Mouse (Mus musculus) liver, embryonic 15.5 days (tissue): ENCODE measurements around the gene Fxr2. TPM values are rescaled to one million over a fixed set of nuclear protein-coding genes. Genes with fewer than 3 reads are reported as not detected.

Experiments
- ATAC-seq: fragments of 200-750 bp; cut with Nextera tagmentation; 2 replicates; pipeline ENCODE4 v1.8.0; 2017; ENCODE audit warnings: moderate number of reproducible peaks, mild to moderate bottlenecking, moderate library complexity; ENCODE audit not compliant: insufficient read depth
- H3K27ac ChIP-seq: fragments of 300-500 bp; sonication (generic); replicated peaks from 2 replicates; pipeline ENCODE4 v1.5.1; 2015; ENCODE audit warnings: mild to moderate bottlenecking, inconsistent platforms
- H3K27me3 ChIP-seq: fragments of 300-500 bp; sonication (generic); 2 replicates; pipeline ENCODE4 v1.6.1; 2015; ENCODE audit warnings: mild to moderate bottlenecking, inconsistent platforms
- H3K36me3 ChIP-seq: fragments of 300-500 bp; sonication (generic); replicated peaks from 2 replicates; pipeline ENCODE4 v1.6.1; 2015; ENCODE audit warnings: moderate library complexity, mild to moderate bottlenecking, inconsistent platforms
- H3K4me1 ChIP-seq: fragments of 300-500 bp; sonication (generic); replicated peaks from 2 replicates; pipeline ENCODE4 v1.6.1; 2015; ENCODE audit warnings: inconsistent platforms
- H3K4me2 ChIP-seq: fragments of 300-500 bp; sonication (generic); 2 replicates; pipeline ENCODE4 v1.6.1; 2015; ENCODE audit warnings: moderate library complexity, mild to moderate bottlenecking, inconsistent platforms
- H3K4me3 ChIP-seq: fragments of 300-500 bp; sonication (generic); replicated peaks from 2 replicates; pipeline ENCODE4 v1.5.1; 2015; ENCODE audit warnings: mild to moderate bottlenecking, inconsistent platforms
- H3K9ac ChIP-seq: fragments of 300-500 bp; sonication (generic); 2 replicates; pipeline ENCODE4 v1.6.1; 2015; ENCODE audit warnings: moderate library complexity, mild to moderate bottlenecking, inconsistent platforms
- H3K9me3 ChIP-seq: fragments of 300-500 bp; sonication (generic); replicated peaks from 2 replicates; pipeline ENCODE4 v1.6.1; 2016; ENCODE audit warnings: inconsistent platforms
- WGBS: fragments of 180-500 bp; shearing (Covaris S2); methylation state at CpG from one replicate; pipeline ENCODE4 v1.1.7; 2015; ENCODE audit warnings: mixed read lengths; ENCODE audit not compliant: insufficient replicate concordance; 5-methylcytosine and 5-hydroxymethylcytosine counted together
- polyA plus RNA-seq: library from polyadenylated mRNA; unstranded; fragments of >200 nt; fragmentation: Nextera tagmentation; extraction: Ambion mirVana; gene quantifications from 2 replicates; pipeline ENCODE4 v1.2.1, GENCODE M21; 2015

The Fxr2 gene
- polyA plus RNA-seq, 1 experiment from 2014 or later, result 7.3 TPM

GRCm38 (mm10) chr11:69684128-69684745 is 51.4 kb downstream of the Fxr2 start:
- no peak for ATAC-seq
- Histone ChIP-seq H3K9me3 (no peaks in the 10 kb centered on the region), H3K4me2 (no peak overlapping the region), H3K27me3 (no peaks in the 10 kb centered on the region), H3K27ac (no peak overlapping the region), H3K36me3 (peaks cover 11% of the 10 kb centered on the region), H3K4me3 (no peak overlapping the region), H3K4me1 (peaks cover 60% of the 10 kb centered on the region), H3K9ac (no peak overlapping the region)
- 62% methylated on average over 12 of the region's 12 CpGs for WGBS

- H3K4me1 ChIP-seq, result peaks cover 55% of the 10 kb centered on the region
- H3K4me3 ChIP-seq, result no peak overlapping the region
- H3K9me3 ChIP-seq, result no peaks in the 10 kb centered on the region
- H3K4me2 ChIP-seq, result no peak overlapping the region
- H3K27ac ChIP-seq, result no peak overlapping the region
- WGBS, result 82% methylated on average over 6 of the region's 6 CpGs
- peaks cover 6% of the 10 kb centered on the region for H3K36me3 ChIP-seq
- no peak overlapping the region for H3K9ac ChIP-seq
- H3K27me3 ChIP-seq, result no peaks in the 10 kb centered on the region
- ATAC-seq, result no peak
Observed at GRCm38 (mm10) chr11:69684936-69685335, 52.1 kb downstream of the Fxr2 start.

- Histone ChIP-seq H3K27me3 (no peaks in the 10 kb centered on the region), H3K36me3 (no peaks in the 10 kb centered on the region), H3K27ac (peak within 1 kb of the TSS; percentile 70), H3K4me3 (no peak within 1 kb of the TSS), H3K9ac (no peak within 1 kb of the TSS), H3K4me2 (no peak within 1 kb of the TSS; the same call in 1 of the 2 replicates), H3K9me3 (no peaks in the 10 kb centered on the region), H3K4me1 (peaks cover 48% of the 10 kb centered on the region)
- WGBS, result 49% methylated on average over 10 of the region's 10 CpGs
- ATAC-seq, result no peak
Observed at GRCm38 (mm10) chr11:69685526-69686148, 52.8 kb downstream of the Fxr2 start, which contains the start of gene Tnfsf13. TSS of gene Tnfsf13 (minus strand) at chr11:69685784.

GRCm38 (mm10) chr11:69686377-69686776 is 53.6 kb downstream of the Fxr2 start:
- 41% methylated on average over 4 of the region's 4 CpGs for WGBS
- ATAC-seq, result no peak
- H3K27ac ChIP-seq, result 0 out of 2 replicates have a peak overlapping the region, but pooled peaks have one; percentile 70

GRCm38 (mm10) chr11:69687061-69687460 is 54.3 kb downstream of the Fxr2 start:
- Histone ChIP-seq H3K4me1 (peaks cover 39% of the 10 kb centered on the region), H3K4me3 (no peak overlapping the region), H3K27ac (no peak overlapping the region), H3K4me2 (no peak overlapping the region), H3K36me3 (no peaks in the 10 kb centered on the region), H3K9ac (no peak overlapping the region; the same call in 1 of the 2 replicates), H3K27me3 (no peaks in the 10 kb centered on the region), H3K9me3 (no peaks in the 10 kb centered on the region)
- no peak for ATAC-seq
- WGBS, result 74% methylated on average over 5 of the region's 5 CpGs

More at GRCm38 (mm10) chr11:69686377-69686776, 53.6 kb downstream of the Fxr2 start:
- Histone ChIP-seq H3K9me3 (no peaks in the 10 kb centered on the region), H3K4me1 (peaks cover 41% of the 10 kb centered on the region), H3K4me3 (no peak overlapping the region), H3K4me2 (no peak overlapping the region; the same call in 1 of the 2 replicates), H3K9ac (no peak overlapping the region), H3K27me3 (no peaks in the 10 kb centered on the region), H3K36me3 (no peaks in the 10 kb centered on the region)

GRCm38 (mm10) chr11:69689891-69690290 is 57.1 kb downstream of the Fxr2 start:
- Histone ChIP-seq H3K4me3 (no peak overlapping the region), H3K4me1 (peaks cover 36% of the 10 kb centered on the region), H3K9ac (no peak overlapping the region), H3K27me3 (peaks cover 4% of the 10 kb centered on the region), H3K27ac (no peak overlapping the region), H3K4me2 (no peak overlapping the region), H3K9me3 (no peaks in the 10 kb centered on the region), H3K36me3 (no peaks in the 10 kb centered on the region)
- 87% methylated on average over 1 of the region's 1 CpGs for WGBS
- no peak for ATAC-seq

GRCm38 (mm10) chr11:69692196-69692811 is 59.5 kb downstream of the Fxr2 start:
- 25% methylated on average over 9 of the region's 9 CpGs for WGBS
- no peak overlapping the region for H3K9ac ChIP-seq
- H3K27ac ChIP-seq, result no peak overlapping the region
- H3K4me3 ChIP-seq, result no peak overlapping the region
- no peak overlapping the region for H3K4me2 ChIP-seq
- H3K9me3 ChIP-seq, result no peaks in the 10 kb centered on the region
- H3K4me1 ChIP-seq, result peaks cover 24% of the 10 kb centered on the region
- no peaks in the 10 kb centered on the region for H3K36me3 ChIP-seq
- H3K27me3 ChIP-seq, result peaks cover 15% of the 10 kb centered on the region
- no peak for ATAC-seq

- WGBS, result 58% methylated on average over 6 of the region's 6 CpGs
- ATAC-seq, result no peak
Observed at GRCm38 (mm10) chr11:69692863-69693262, 60.1 kb downstream of the Fxr2 start.

GRCm38 (mm10) chr11:69693421-69693965 is 60.7 kb downstream of the Fxr2 start:
- Histone ChIP-seq H3K9me3 (no peaks in the 10 kb centered on the region), H3K36me3 (no peaks in the 10 kb centered on the region), H3K9ac (no peak overlapping the region), H3K27ac (no peak overlapping the region), H3K27me3 (peaks cover 15% of the 10 kb centered on the region), H3K4me3 (no peak overlapping the region), H3K4me1 (peaks cover 24% of the 10 kb centered on the region), H3K4me2 (no peak overlapping the region)
- 50% methylated on average over 11 of the region's 11 CpGs for WGBS
- ATAC-seq, result no peak

More at GRCm38 (mm10) chr11:69692863-69693262, 60.1 kb downstream of the Fxr2 start:
- peaks cover 15% of the 10 kb centered on the region for H3K27me3 ChIP-seq
- no peak overlapping the region for H3K4me3 ChIP-seq
- H3K9ac ChIP-seq, result no peak overlapping the region
- peaks cover 24% of the 10 kb centered on the region for H3K4me1 ChIP-seq
- H3K9me3 ChIP-seq, result no peaks in the 10 kb centered on the region
- no peak overlapping the region for H3K4me2 ChIP-seq
- H3K36me3 ChIP-seq, result no peaks in the 10 kb centered on the region
- H3K27ac ChIP-seq, result no peak overlapping the region

GRCm38 (mm10) chr11:69695046-69695360 is 62.2 kb downstream of the Fxr2 start:
- 44% methylated on average over 6 of the region's 6 CpGs for WGBS
- H3K27me3 ChIP-seq, result peaks cover 15% of the 10 kb centered on the region
- H3K36me3 ChIP-seq, result no peaks in the 10 kb centered on the region
- peak overlapping the region; percentile 68 for H3K4me2 ChIP-seq
- no peak for ATAC-seq
- H3K9me3 ChIP-seq, result no peaks in the 10 kb centered on the region
- H3K4me3 ChIP-seq, result peak overlapping the region; percentile 56
- H3K4me1 ChIP-seq, result peaks cover 33% of the 10 kb centered on the region
- no peak overlapping the region for H3K27ac ChIP-seq
- peak overlapping the region; percentile 51; the same call in 1 of the 2 replicates for H3K9ac ChIP-seq
